Mouse (Mus musculus): ENCODE results near the gene Cacnb4.

Gene Cacnb4

GRCm38 (mm10) chr2:52422871-52423610 lies 253.6 kb downstream of the Cacnb4 start:
- DNase-seq (ENCODE audit: low spot score), result no peak

- DNase-seq (ENCODE audit: low spot score), result no peak
These were observed 255.4 kb downstream of the Cacnb4 start for GRCm38 (mm10) chr2:52421197-52421596.

- DNase-seq (ENCODE audit: low spot score), result no peak
These were observed 256.5 kb downstream of the Cacnb4 start for GRCm38 (mm10) chr2:52420001-52420710.

GRCm38 (mm10) chr2:52419295-52419694 lies 257.3 kb downstream of the Cacnb4 start:
- no peak for DNase-seq (ENCODE audit: low spot score)

- DNase-seq (ENCODE audit: low spot score), result no peak
These were observed 264.1 kb downstream of the Cacnb4 start for GRCm38 (mm10) chr2:52412524-52413037.

GRCm38 (mm10) chr2:52406480-52406879 lies 270.2 kb downstream of the Cacnb4 start:
- DNase-seq (ENCODE audit: low spot score), result no peak

- DNase-seq (ENCODE audit: low spot score), result no peak
These were observed 271.4 kb downstream of the Cacnb4 start for GRCm38 (mm10) chr2:52405238-52405637.

GRCm38 (mm10) chr2:52394529-52394928 lies 282.1 kb downstream of the Cacnb4 start:
- DNase-seq (ENCODE audit: low spot score), result no peak

GRCm38 (mm10) chr2:52390415-52390975 lies 286.1 kb downstream of the Cacnb4 start:
- no peak for DNase-seq (ENCODE audit: low spot score)

GRCm38 (mm10) chr2:52389975-52390374 lies 286.7 kb downstream of the Cacnb4 start:
- DNase-seq (ENCODE audit: low spot score), result no peak

- no peak for DNase-seq (ENCODE audit: low spot score)
These were observed 290.2 kb downstream of the Cacnb4 start for GRCm38 (mm10) chr2:52386451-52386850.

GRCm38 (mm10) chr2:52386037-52386436 lies 290.6 kb downstream of the Cacnb4 start:
- no peak for DNase-seq (ENCODE audit: low spot score)

GRCm38 (mm10) chr2:52378848-52379261 lies 297.8 kb downstream of the Cacnb4 start:
- peak; percentile 27 for DNase-seq (ENCODE audit: low spot score)

- DNase-seq (ENCODE audit: low spot score), result no peak
These were observed 298.2 kb downstream of the Cacnb4 start, which contains the start of gene Neb for GRCm38 (mm10) chr2:52378448-52378804. Gene Neb (minus strand): TSS chr2:52378474.

All from lung, postnatal 25 days (tissue).